Mouse (Mus musculus): ENCODE results near the gene Emx1. TPM values are rescaled to one million over a fixed set of nuclear protein-coding genes. Genes with fewer than 3 reads are reported as not detected.
"Not testable (repeated sequence)": the region's sequence is repeated elsewhere in the genome, so short reads cannot be mapped to it uniquely, and the experiment has no call there.

Gene Emx1
- polyA plus RNA-seq (2015; fragmentation: Nextera tagmentation; extraction: Ambion mirVana) = not detected in 2 replicates

DNA sequence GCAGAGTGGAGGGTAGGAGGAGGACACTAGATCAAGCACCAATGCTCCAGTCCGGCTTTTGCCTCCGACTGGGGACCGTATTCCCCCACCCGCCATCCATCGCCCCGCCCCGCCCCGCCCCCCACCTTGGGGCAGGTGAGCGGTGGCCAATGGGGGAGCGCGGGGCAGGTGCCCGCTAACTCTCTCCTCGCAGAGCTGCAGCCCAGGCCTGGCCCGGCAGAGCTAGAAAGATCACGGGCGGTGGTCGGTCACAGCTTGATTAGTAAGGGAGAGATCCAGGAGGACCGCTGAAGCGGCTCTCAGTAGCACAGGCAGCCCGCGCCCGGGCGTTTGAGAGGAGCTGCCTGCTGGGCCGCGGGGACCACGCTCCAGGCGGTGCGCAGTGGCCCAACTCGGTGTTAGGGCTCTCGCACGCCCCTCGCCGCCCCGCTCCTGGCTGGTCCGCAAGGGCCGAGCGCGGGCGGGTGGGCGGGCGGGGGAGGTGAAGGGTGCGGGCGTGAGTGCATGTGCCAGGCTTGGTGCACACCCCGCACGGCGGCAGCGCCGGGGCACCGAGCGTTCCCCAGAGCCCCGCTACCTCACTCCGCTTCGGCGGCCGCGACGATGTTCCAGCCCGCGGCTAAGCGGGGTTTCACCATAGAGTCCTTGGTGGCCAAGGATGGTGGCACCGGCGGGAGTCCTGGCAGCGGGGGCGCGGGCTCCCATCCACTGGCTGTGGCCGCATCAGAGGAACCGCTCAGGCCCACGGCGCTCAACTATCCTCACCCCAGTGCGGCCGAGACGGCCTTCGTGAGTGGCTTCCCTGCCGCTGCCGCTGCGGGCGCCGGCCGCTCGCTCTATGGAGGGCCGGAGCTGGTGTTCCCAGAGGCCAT, at the start of gene Emx1:
Gene Emx1 (plus strand): TSS at position 99 of the 872 bp plus-strand sequence.
- peak within 1 kb of the TSS; percentile 26 for H3K4me3 ChIP-seq (replicated peaks)

DNA sequence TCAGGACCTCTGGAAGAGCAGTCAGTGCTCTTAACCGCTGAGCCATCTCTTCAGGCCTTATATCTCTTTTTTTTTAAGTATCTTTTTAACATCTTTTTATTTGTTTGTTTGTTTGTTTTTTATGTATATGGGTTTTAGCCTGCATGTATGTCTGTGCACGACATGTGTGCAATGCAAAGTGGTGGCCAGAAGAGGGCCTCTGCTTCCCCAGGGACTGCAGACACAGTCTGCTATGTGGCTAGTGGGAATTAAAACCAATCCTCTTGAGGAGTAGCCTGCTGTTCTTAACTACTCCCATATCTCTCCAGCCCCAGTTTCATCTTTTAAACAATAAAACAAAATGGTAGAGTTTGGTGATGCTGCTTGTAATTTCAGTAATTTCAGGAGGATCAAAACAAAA, 47.7 kb upstream of the Emx1 start:
- no peak for ATAC-seq (ENCODE audit: insufficient read depth)
- no peaks in the 10 kb centered on the region for H3K27me3 ChIP-seq
- no peaks in the 10 kb centered on the region for H3K9me3 ChIP-seq (replicated peaks)
- 0 out of 2 replicates have a peak, but pooled peaks cover 11% of the 10 kb centered on the region for H3K4me1 ChIP-seq (replicated peaks)
- no peak overlapping the region for H3K4me2 ChIP-seq
- no peaks in the 10 kb centered on the region for H3K36me3 ChIP-seq (replicated peaks)
- H3K9ac ChIP-seq = no peak overlapping the region
- no peak overlapping the region for H3K4me3 ChIP-seq (replicated peaks)
- 77% methylated on average over 2 of the region's 2 CpGs for WGBS (ENCODE audit: insufficient replicate concordance)
- no peak overlapping the region for H3K27ac ChIP-seq (replicated peaks)

More for the DNA sequence above, at the start of gene Emx1:
- no peak within 1 kb of the TSS for H3K9ac ChIP-seq
- no peaks in the 10 kb centered on the region for H3K9me3 ChIP-seq (replicated peaks)
- H3K36me3 ChIP-seq (replicated peaks) = no peaks in the 10 kb centered on the region
- H3K4me1 ChIP-seq (replicated peaks) = no peaks in the 10 kb centered on the region
- H3K27me3 ChIP-seq = peaks cover 87% of the 10 kb centered on the region
- WGBS (ENCODE audit: insufficient replicate concordance) = under 1% methylated on average over 79 of the region's 81 CpGs
- H3K4me2 ChIP-seq = peak within 1 kb of the TSS; percentile 56
- H3K27ac ChIP-seq (replicated peaks) = no peak within 1 kb of the TSS
- no peak for ATAC-seq (ENCODE audit: insufficient read depth)

- H3K4me3 ChIP-seq (replicated peaks); ATAC-seq (ENCODE audit: insufficient read depth); H3K27ac ChIP-seq (replicated peaks); H3K4me2 ChIP-seq; H3K36me3 ChIP-seq (replicated peaks); H3K9me3 ChIP-seq (replicated peaks); H3K9ac ChIP-seq; H3K27me3 ChIP-seq: not testable (repeated sequence)
- WGBS (ENCODE audit: insufficient replicate concordance) = 3% methylated on average over 7 of the region's 7 CpGs
- H3K4me1 ChIP-seq (replicated peaks) = 0 out of 2 replicates have a peak, but pooled peaks cover 11% of the 10 kb centered on the region
Observed at GRCm38 (mm10) chr6:85141013-85141412, 46.2 kb upstream of the Emx1 start.

DNA sequence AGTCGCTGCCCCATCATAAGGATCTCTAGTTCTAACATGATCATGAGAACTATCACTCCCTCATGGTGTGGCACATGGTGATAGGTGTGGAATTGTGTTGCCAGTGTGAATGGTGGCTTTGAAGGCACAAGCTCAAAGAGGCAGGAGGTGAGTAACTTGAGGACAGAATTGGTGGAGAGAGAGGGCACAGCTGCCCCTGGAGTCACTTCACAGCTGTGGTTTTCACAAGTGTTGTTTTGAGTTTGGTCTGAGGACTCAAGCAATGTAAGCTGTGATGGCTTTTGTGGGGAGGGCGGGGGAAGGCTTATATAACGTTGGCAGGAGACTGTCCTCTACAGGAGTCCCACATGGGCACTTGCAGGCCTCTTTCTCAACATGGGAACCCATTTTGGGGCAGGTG, 42.8 kb upstream of the Emx1 start:
- ATAC-seq (ENCODE audit: insufficient read depth) = no peak
- no peak overlapping the region for H3K27ac ChIP-seq (replicated peaks)
- no peak overlapping the region for H3K9ac ChIP-seq
- H3K36me3 ChIP-seq (replicated peaks) = no peaks in the 10 kb centered on the region
- H3K27me3 ChIP-seq = peaks cover 9% of the 10 kb centered on the region; the same call in 1 of the 2 replicates
- no peaks in the 10 kb centered on the region for H3K4me1 ChIP-seq (replicated peaks)
- H3K4me2 ChIP-seq = no peak overlapping the region
- 45% methylated on average over 3 of the region's 3 CpGs for WGBS (ENCODE audit: insufficient replicate concordance)
- H3K4me3 ChIP-seq (replicated peaks) = no peak overlapping the region
- no peaks in the 10 kb centered on the region for H3K9me3 ChIP-seq (replicated peaks)

DNA sequence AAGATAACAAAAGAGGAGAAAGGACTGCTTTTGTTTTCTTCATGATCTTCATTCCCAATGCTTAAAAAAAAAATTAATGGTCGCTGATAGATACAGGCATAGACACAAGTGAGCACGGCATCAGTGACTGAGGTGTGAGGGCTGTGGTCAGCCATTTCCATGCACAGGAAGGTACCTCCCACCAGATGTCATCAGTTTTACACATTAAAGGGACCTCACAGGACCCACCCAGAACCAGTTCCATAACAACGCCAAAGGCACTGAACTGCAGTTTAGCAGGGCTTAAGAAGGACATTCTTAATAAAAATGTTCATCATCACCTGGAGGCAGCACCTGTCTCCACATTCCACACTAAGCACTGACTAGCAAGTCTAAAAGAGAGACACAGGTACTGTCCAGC, 39.6 kb upstream of the Emx1 start:
- 33% methylated on average over 3 of the region's 3 CpGs for WGBS (ENCODE audit: insufficient replicate concordance)

GRCm38 (mm10) chr6:85150386-85150785, 36.9 kb upstream of the Emx1 start:
- 56% methylated on average over 3 of the region's 3 CpGs for WGBS (ENCODE audit: insufficient replicate concordance)
- no peak overlapping the region for H3K4me2 ChIP-seq
- ATAC-seq (ENCODE audit: insufficient read depth) = no peak
- no peak overlapping the region for H3K4me3 ChIP-seq (replicated peaks)
- H3K27ac ChIP-seq (replicated peaks) = no peak overlapping the region
- H3K4me1 ChIP-seq (replicated peaks) = peaks cover 9% of the 10 kb centered on the region
- no peak overlapping the region for H3K9ac ChIP-seq
- no peaks in the 10 kb centered on the region for H3K36me3 ChIP-seq (replicated peaks)
- H3K27me3 ChIP-seq = peaks cover 17% of the 10 kb centered on the region
- H3K9me3 ChIP-seq (replicated peaks) = no peaks in the 10 kb centered on the region

More for the DNA sequence above, 39.6 kb upstream of the Emx1 start:
- no peak overlapping the region for H3K4me3 ChIP-seq (replicated peaks)
- H3K27ac ChIP-seq (replicated peaks) = no peak overlapping the region
- ATAC-seq (ENCODE audit: insufficient read depth) = no peak
- H3K9me3 ChIP-seq (replicated peaks) = no peaks in the 10 kb centered on the region
- H3K4me2 ChIP-seq = no peak overlapping the region
- no peak overlapping the region for H3K9ac ChIP-seq
- H3K27me3 ChIP-seq = peaks cover 9% of the 10 kb centered on the region; the same call in 1 of the 2 replicates
- no peaks in the 10 kb centered on the region for H3K36me3 ChIP-seq (replicated peaks)
- H3K4me1 ChIP-seq (replicated peaks) = no peaks in the 10 kb centered on the region

- no peaks in the 10 kb centered on the region for H3K9me3 ChIP-seq (replicated peaks)
- WGBS (ENCODE audit: insufficient replicate concordance) = 13% methylated on average over 9 of the region's 9 CpGs
- no peak overlapping the region for H3K4me3 ChIP-seq (replicated peaks)
- no peak overlapping the region for H3K4me2 ChIP-seq
- ATAC-seq (ENCODE audit: insufficient read depth) = no peak
- no peak overlapping the region for H3K9ac ChIP-seq
- H3K27me3 ChIP-seq = peaks cover 14% of the 10 kb centered on the region
- peaks cover 9% of the 10 kb centered on the region for H3K4me1 ChIP-seq (replicated peaks)
- no peaks in the 10 kb centered on the region for H3K36me3 ChIP-seq (replicated peaks)
- no peak overlapping the region for H3K27ac ChIP-seq (replicated peaks)
Observed at GRCm38 (mm10) chr6:85153970-85154540, 33.2 kb upstream of the Emx1 start.

GRCm38 (mm10) chr6:85154861-85155528, 32.2 kb upstream of the Emx1 start:
- peak overlapping the region; percentile 45 for H3K4me3 ChIP-seq (replicated peaks)
- WGBS (ENCODE audit: insufficient replicate concordance) = 4% methylated on average over 34 of the region's 34 CpGs
- H3K27me3 ChIP-seq = peaks cover 14% of the 10 kb centered on the region
- no peaks in the 10 kb centered on the region for H3K9me3 ChIP-seq (replicated peaks)
- no peak overlapping the region for H3K9ac ChIP-seq
- ATAC-seq (ENCODE audit: insufficient read depth) = no peak
- peaks cover 9% of the 10 kb centered on the region for H3K4me1 ChIP-seq (replicated peaks)
- H3K4me2 ChIP-seq = peak overlapping the region; percentile 64
- no peak overlapping the region for H3K27ac ChIP-seq (replicated peaks)
- no peaks in the 10 kb centered on the region for H3K36me3 ChIP-seq (replicated peaks)

DNA sequence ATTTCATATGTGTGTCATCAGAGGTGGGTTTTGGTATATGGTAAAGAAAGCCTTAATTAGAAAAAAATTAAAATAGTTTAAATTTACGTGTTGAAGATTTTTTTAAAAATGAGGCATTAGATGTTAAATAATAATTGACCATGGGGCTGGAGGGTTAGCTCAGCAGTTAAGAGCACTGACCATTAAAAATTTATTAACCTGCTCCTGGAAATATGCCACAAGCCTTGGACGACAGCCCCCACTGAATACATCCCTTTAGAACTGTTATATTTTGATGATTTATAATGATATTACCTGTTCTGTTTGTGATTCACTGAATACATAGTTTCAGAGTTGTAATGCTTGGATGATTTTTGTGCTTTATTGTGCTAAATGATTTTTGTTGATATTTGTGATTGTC, 30.7 kb upstream of the Emx1 start:
- H3K4me1 ChIP-seq (replicated peaks); H3K4me2 ChIP-seq; H3K36me3 ChIP-seq (replicated peaks); H3K4me3 ChIP-seq (replicated peaks); ATAC-seq (ENCODE audit: insufficient read depth); H3K9ac ChIP-seq; H3K9me3 ChIP-seq (replicated peaks); H3K27ac ChIP-seq (replicated peaks): not testable (repeated sequence)
- whole genome bisulfite sequencing (ENCODE audit: insufficient replicate concordance) = 60% methylated on average over 2 of the region's 2 CpGs
- H3K27me3 ChIP-seq = peaks cover 14% of the 10 kb centered on the region

DNA sequence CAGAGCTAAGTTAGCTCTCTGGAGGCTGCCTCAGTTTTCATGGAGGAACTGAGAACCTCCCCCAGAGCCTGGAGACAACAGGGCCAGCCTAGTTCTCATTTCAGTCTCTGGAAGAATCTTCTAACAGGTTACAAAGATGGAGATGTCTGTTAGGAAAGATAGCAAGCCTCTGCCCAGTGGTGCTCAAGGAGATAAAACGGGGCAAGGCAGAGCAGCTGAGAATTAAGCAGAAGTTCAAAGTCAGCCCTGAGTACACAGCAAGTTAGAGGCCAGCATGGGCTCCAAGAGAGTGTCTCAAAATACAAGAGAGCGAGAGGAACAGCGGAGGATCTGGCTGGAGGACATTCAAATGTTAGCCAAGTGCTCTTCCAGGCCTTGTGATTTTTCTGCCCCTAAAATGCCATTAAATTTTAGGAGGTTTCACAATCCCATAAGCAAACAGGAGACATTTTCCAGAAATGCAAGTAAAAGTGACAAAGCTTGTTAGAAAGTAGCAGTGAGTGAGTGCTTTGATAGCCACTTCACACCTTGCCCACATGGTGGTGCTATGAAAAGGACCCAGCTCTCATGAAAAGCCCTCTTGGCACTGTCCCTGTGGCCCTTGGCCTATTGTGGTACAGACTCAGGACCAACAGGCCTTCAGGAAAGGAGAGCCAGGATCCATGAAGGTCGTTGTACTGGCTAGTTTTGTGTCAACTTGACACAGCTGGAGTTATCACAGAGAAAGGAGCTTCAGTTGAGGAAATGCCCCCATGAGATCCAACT, 29.0 kb upstream of the Emx1 start:
- WGBS (ENCODE audit: insufficient replicate concordance) = 41% methylated on average over 4 of the region's 4 CpGs

More for the DNA sequence above, 29.0 kb upstream of the Emx1 start:
- H3K4me3 ChIP-seq (replicated peaks); H3K27ac ChIP-seq (replicated peaks); H3K9me3 ChIP-seq (replicated peaks); H3K36me3 ChIP-seq (replicated peaks); H3K9ac ChIP-seq; H3K4me1 ChIP-seq (replicated peaks); H3K4me2 ChIP-seq: not testable (repeated sequence)
- 0 out of 2 replicates have a peak, but pooled peaks have one; percentile 25 for ATAC-seq (ENCODE audit: insufficient read depth)
- H3K27me3 ChIP-seq = peaks cover 14% of the 10 kb centered on the region
